ENCODE assay signal across 10 mouse cellular contexts in genomic region chr17:40823817-40824216, GRCm38 (mm10). TPM values are rescaled to one million over a fixed set of nuclear protein-coding genes. Genes with fewer than 3 reads are reported as not detected.
DNase-seq lines count a peak whose midpoint lies in the region; ATAC-seq lines count a peak whose summit lies in the region.
"Had no signal": no experiment of that assay in that cellular context is flagged by ENCODE, and none has a peak within 500 bp of the region (broad histone marks: within the 10 kb centered on the region; RNA-seq: fewer than 3 reads in every experiment).

No protein-coding gene starts in this region.

- ATAC-seq in kidney, embryonic 14.5 days (ENCODE audit: low FRiP score, low TSS enrichment): no peak

- H3K4me3 ChIP-seq in kidney, embryonic 14.5 days (ENCODE audit: low read length): no peak overlapping the region

- H3K27me3 ChIP-seq in kidney, embryonic 14.5 days (ENCODE audit: control insufficient read depth, insufficient read depth, low read length): no peaks in the 10 kb centered on the region

- peak; percentile 32 for DNase-seq in kidney, adult 9 months
- peak; percentile 37 for DNase-seq in ES-CJ7 (ENCODE audit: low read depth, low spot score)
- peak; percentile 44 for DNase-seq in embryo, embryonic 11 days
- peak; percentile 38 for DNase-seq in lung, postnatal 10 days
- DNase-seq in cerebellum, postnatal 36 days: no peak
- DNase-seq in gastrocnemius, adult 8-10 months (ENCODE audit: low spot score in 2 of 2): no peak
- no peak for DNase-seq in layer of hippocampus, postnatal 36 days
- DNase-seq: heart, adult 11 months had no signal

- no peak overlapping the region for H3K9ac ChIP-seq in kidney, embryonic 14.5 days (ENCODE audit: low read depth, low read length)

- no peaks in the 10 kb centered on the region for H3K36me3 ChIP-seq in kidney, embryonic 14.5 days (ENCODE audit: control insufficient read depth, insufficient read depth, low read length)

- H3K27ac ChIP-seq in kidney, embryonic 14.5 days (ENCODE audit: low read depth, low read length): no peak overlapping the region

- no peaks in the 10 kb centered on the region for H3K9me3 ChIP-seq in kidney, embryonic 14.5 days (ENCODE audit: control insufficient read depth, low read length)

- no peak overlapping the region for H3K4me2 ChIP-seq in kidney, embryonic 14.5 days (replicated peaks; ENCODE audit: low read depth, low read length)

- 22% methylated on average over 4 of the region's 4 CpGs for WGBS in kidney, embryonic 14.5 days

- no peaks in the 10 kb centered on the region for H3K4me1 ChIP-seq in kidney, embryonic 14.5 days (ENCODE audit: control insufficient read depth, insufficient read depth, low read length)

RNA-seq across cellular contexts. Expression of gene Rhag, which starts 12.9 kb away (rescaled TPM):
- polyA plus RNA-seq in kidney, embryonic 14.5 days (2014; fragmentation: Nextera tagmentation; extraction: Ambion mirVana): 0.23 and 0.40 TPM in 2 replicates
- total RNA-seq in gastrocnemius, adult 8-10 months (2022): not detected
- total RNA-seq in layer of hippocampus, postnatal 36 days (2021): not detected
- total RNA-seq: left cerebral cortex, postnatal 10 days had no signal

RNA-seq across cellular contexts. Expression of gene Crisp2, which starts 17.0 kb away (rescaled TPM):
- polyA plus RNA-seq in kidney, embryonic 14.5 days (2014; fragmentation: Nextera tagmentation; extraction: Ambion mirVana): not detected in 2 replicates
- not detected for total RNA-seq in gastrocnemius, adult 8-10 months (2022)
- not detected for total RNA-seq in layer of hippocampus, postnatal 36 days (2021)
- total RNA-seq: left cerebral cortex, postnatal 10 days had no signal

RNA-seq across cellular contexts. Expression of gene 9130008F23Rik, which starts 56.5 kb away (rescaled TPM):
- polyA plus RNA-seq in kidney, embryonic 14.5 days (2014; fragmentation: Nextera tagmentation; extraction: Ambion mirVana): 1.4 and 1.8 TPM in 2 replicates
- under 1 TPM; 0.22 to 0.58 (median 0.28) TPM for total RNA-seq in gastrocnemius, adult 8-10 months (2022)
- under 1 TPM in 1 of 2 experiments, not detected in 1; 0.15 TPM for total RNA-seq in layer of hippocampus, postnatal 36 days (2021)

Comparison
In these comparisons a context has a peak if more than half of its experiments do, and no peak if none do; other contexts are left out.
1. DNase-seq: peak in kidney, adult 9 months (single experiment), ES-CJ7 (single experiment), embryo, embryonic 11 days (single experiment) and lung, postnatal 10 days (single experiment); none in cerebellum, postnatal 36 days (0 of 2), gastrocnemius, adult 8-10 months (0 of 2) and layer of hippocampus, postnatal 36 days (0 of 2).